Mouse (Mus musculus) adipocyte (in vitro differentiated cells): Measurements from ENCODE around the gene Sh3pxd2a.
A peak's percentile ranks its signal among the peaks of the same experiment; 100 is the strongest.

ENCODE experiments used
- DNase-seq: peaks from one replicate; pipeline ENCODE4 v3.0.0-alpha.2; 2016; ENCODE audit warnings: low spot score

Gene Sh3pxd2a

GRCm38 (mm10) chr19:47455001-47455755 is 9.0 kb downstream of the Sh3pxd2a start:
- DNase-seq, result no peak

- DNase-seq, result no peak
Observed at GRCm38 (mm10) chr19:47454167-47455000, 9.8 kb downstream of the Sh3pxd2a start.

- DNase-seq, result no peak
Observed at GRCm38 (mm10) chr19:47453352-47453751, 10.8 kb downstream of the Sh3pxd2a start.

- no peak for DNase-seq
Observed at GRCm38 (mm10) chr19:47452682-47453081, 11.5 kb downstream of the Sh3pxd2a start.

- no peak for DNase-seq
Observed at GRCm38 (mm10) chr19:47452211-47452610, 12.0 kb downstream of the Sh3pxd2a start.

- no peak for DNase-seq
Observed at GRCm38 (mm10) chr19:47451476-47452113, 12.6 kb downstream of the Sh3pxd2a start.

- no peak for DNase-seq
Observed at GRCm38 (mm10) chr19:47450261-47451137, 13.7 kb downstream of the Sh3pxd2a start.

GRCm38 (mm10) chr19:47449513-47450227 is 14.5 kb downstream of the Sh3pxd2a start:
- DNase-seq, result no peak

- no peak for DNase-seq
Observed at GRCm38 (mm10) chr19:47448618-47449151, 15.5 kb downstream of the Sh3pxd2a start.

- peak; percentile 64 for DNase-seq
Observed at GRCm38 (mm10) chr19:47446841-47447365, 17.3 kb downstream of the Sh3pxd2a start.

GRCm38 (mm10) chr19:47446130-47446529 is 18.1 kb downstream of the Sh3pxd2a start:
- no peak for DNase-seq

- DNase-seq, result no peak
Observed at GRCm38 (mm10) chr19:47445726-47446125, 18.5 kb downstream of the Sh3pxd2a start.

- no peak for DNase-seq
Observed at GRCm38 (mm10) chr19:47444488-47444887, 19.7 kb downstream of the Sh3pxd2a start.

GRCm38 (mm10) chr19:47442294-47442627 is 21.9 kb downstream of the Sh3pxd2a start:
- DNase-seq, result no peak

- DNase-seq, result no peak
Observed at GRCm38 (mm10) chr19:47441541-47442293, 22.5 kb downstream of the Sh3pxd2a start.

GRCm38 (mm10) chr19:47440967-47441366 is 23.2 kb downstream of the Sh3pxd2a start:
- no peak for DNase-seq

GRCm38 (mm10) chr19:47440435-47440803 is 23.8 kb downstream of the Sh3pxd2a start:
- DNase-seq, result no peak

- DNase-seq, result no peak
Observed at GRCm38 (mm10) chr19:47439726-47440434, 24.3 kb downstream of the Sh3pxd2a start.

- DNase-seq, result peak; percentile 70
Observed at GRCm38 (mm10) chr19:47438445-47438844, 25.8 kb downstream of the Sh3pxd2a start.
